Mouse (Mus musculus) ZHBTc4 (cell line): ENCODE measurements around the gene Cgrrf1.
A peak's percentile ranks its signal among the peaks of the same experiment; 100 is the strongest.
"Not testable (repeated sequence)": the region's sequence is repeated elsewhere in the genome, so short reads cannot be mapped to it uniquely, and the experiment has no call there.

ENCODE experiments used
- DNase-seq: peaks from one replicate; pipeline ENCODE4 v3.0.0-alpha.2; 2011; ENCODE audit warnings: low read depth, low spot score

Gene Cgrrf1

GRCm38 (mm10) chr14:46831837-46832333 lies at the start of gene Cgrrf1:
TSS of gene Cgrrf1 (plus strand) at chr14:46832125.
- DNase-seq, result peak; percentile 89

GRCm38 (mm10) chr14:46782187-46782828 lies 49.6 kb upstream of the Cgrrf1 start:
- no peak for DNase-seq

- no peak for DNase-seq
These were observed 48.5 kb upstream of the Cgrrf1 start for GRCm38 (mm10) chr14:46783327-46783926.

GRCm38 (mm10) chr14:46785247-46785646 lies 46.7 kb upstream of the Cgrrf1 start:
- DNase-seq, result no peak

- DNase-seq, result peak; percentile 32
These were observed 44.5 kb upstream of the Cgrrf1 start for GRCm38 (mm10) chr14:46787454-46787786.

- peak; percentile 95 for DNase-seq
These were observed 44.0 kb upstream of the Cgrrf1 start, which contains the start of gene Cnih1 for GRCm38 (mm10) chr14:46787787-46788504. TSS of gene Cnih1 (minus strand) at chr14:46788411.

GRCm38 (mm10) chr14:46788505-46788901 lies 43.4 kb upstream of the Cgrrf1 start:
- no peak for DNase-seq

- peak; percentile 60 for DNase-seq
These were observed 41.6 kb upstream of the Cgrrf1 start for GRCm38 (mm10) chr14:46790303-46790702.

GRCm38 (mm10) chr14:46790723-46791122 lies 41.2 kb upstream of the Cgrrf1 start:
- DNase-seq, result no peak

- DNase-seq, result no peak
These were observed 37.8 kb upstream of the Cgrrf1 start for GRCm38 (mm10) chr14:46794157-46794556.

GRCm38 (mm10) chr14:46800684-46801345 lies 31.1 kb upstream of the Cgrrf1 start:
- DNase-seq, result peak; percentile 33

GRCm38 (mm10) chr14:46803259-46803658 lies 28.7 kb upstream of the Cgrrf1 start:
- no peak for DNase-seq

- DNase-seq, result no peak
These were observed 28.1 kb upstream of the Cgrrf1 start for GRCm38 (mm10) chr14:46803791-46804190.

GRCm38 (mm10) chr14:46806186-46806585 lies 25.7 kb upstream of the Cgrrf1 start:
- DNase-seq, result no peak

- DNase-seq, result no peak
These were observed 24.0 kb upstream of the Cgrrf1 start for GRCm38 (mm10) chr14:46807927-46808326.

GRCm38 (mm10) chr14:46815640-46816039 lies 16.3 kb upstream of the Cgrrf1 start:
- DNase-seq, result no peak

GRCm38 (mm10) chr14:46816916-46817622 lies 14.9 kb upstream of the Cgrrf1 start:
- DNase-seq, result no peak

- no peak for DNase-seq
These were observed 13.2 kb upstream of the Cgrrf1 start for GRCm38 (mm10) chr14:46818743-46819142.

GRCm38 (mm10) chr14:46819961-46820360 lies 12.0 kb upstream of the Cgrrf1 start:
- DNase-seq, result not testable (repeated sequence)

- DNase-seq, result peak; percentile 37
These were observed 10.6 kb upstream of the Cgrrf1 start for GRCm38 (mm10) chr14:46821271-46821872.
